Mouse (Mus musculus): ENCODE data around the gene Cog4. TPM values are rescaled to one million over a fixed set of nuclear protein-coding genes. Genes with fewer than 3 reads are reported as not detected.

Gene Cog4
- polyA plus RNA-seq, 1 experiment from 2014 or later: 83.8 TPM

- whole genome bisulfite sequencing: 95% methylated on average over 3 of the region's 3 CpGs
- Histone ChIP-seq H3K4me3 (no peak overlapping the region), H3K27me3 (no peaks in the 10 kb centered on the region), H3K4me2 (no peak overlapping the region), H3K36me3 (peaks cover 74% of the 10 kb centered on the region), H3K9me3 (no peaks in the 10 kb centered on the region), H3K27ac (no peak overlapping the region), H3K4me1 (peaks cover 25% of the 10 kb centered on the region), H3K9ac (no peak overlapping the region)
- ATAC-seq (ENCODE audit: insufficient number of reproducible peaks, insufficient read depth, low FRiP score, low TSS enrichment, low read depth): no peak
These were observed 35.3 kb upstream of the Cog4 start for GRCm38 (mm10) chr8:110811116-110811515.

GRCm38 (mm10) chr8:110811793-110812192, 34.6 kb upstream of the Cog4 start:
- Histone ChIP-seq H3K4me1 (peaks cover 25% of the 10 kb centered on the region), H3K36me3 (peaks cover 80% of the 10 kb centered on the region), H3K27me3 (no peaks in the 10 kb centered on the region), H3K9me3 (no peaks in the 10 kb centered on the region), H3K4me2 (no peak overlapping the region), H3K4me3 (no peak overlapping the region), H3K9ac (no peak overlapping the region), H3K27ac (no peak overlapping the region)
- WGBS: 93% methylated on average over 7 of the region's 7 CpGs
- ATAC-seq (ENCODE audit: insufficient number of reproducible peaks, insufficient read depth, low FRiP score, low TSS enrichment, low read depth): no peak

GRCm38 (mm10) chr8:110812349-110813080, 33.9 kb upstream of the Cog4 start:
- Histone ChIP-seq H3K4me3 (no peak overlapping the region), H3K9ac (no peak overlapping the region), H3K4me1 (peaks cover 21% of the 10 kb centered on the region), H3K36me3 (peaks cover 88% of the 10 kb centered on the region), H3K27ac (no peak overlapping the region), H3K27me3 (no peaks in the 10 kb centered on the region), H3K4me2 (no peak overlapping the region), H3K9me3 (no peaks in the 10 kb centered on the region)
- no peak for ATAC-seq (ENCODE audit: insufficient number of reproducible peaks, insufficient read depth, low FRiP score, low TSS enrichment, low read depth)
- 94% methylated on average over 7 of the region's 7 CpGs for WGBS

GRCm38 (mm10) chr8:110813081-110813812, 33.2 kb upstream of the Cog4 start:
- 88% methylated on average over 7 of the region's 7 CpGs for WGBS
- ATAC-seq (ENCODE audit: insufficient number of reproducible peaks, insufficient read depth, low FRiP score, low TSS enrichment, low read depth): no peak

GRCm38 (mm10) chr8:110815308-110815707, 31.1 kb upstream of the Cog4 start:
- no peak for ATAC-seq (ENCODE audit: insufficient number of reproducible peaks, insufficient read depth, low FRiP score, low TSS enrichment, low read depth)
- no peaks in the 10 kb centered on the region for H3K4me1 ChIP-seq
- H3K27me3 ChIP-seq: no peaks in the 10 kb centered on the region
- peaks cover 98% of the 10 kb centered on the region for H3K36me3 ChIP-seq
- H3K27ac ChIP-seq: no peak overlapping the region
- no peaks in the 10 kb centered on the region for H3K9me3 ChIP-seq
- WGBS: 65% methylated on average over 3 of the region's 3 CpGs
- H3K4me2 ChIP-seq: no peak overlapping the region
- H3K4me3 ChIP-seq: no peak overlapping the region
- H3K9ac ChIP-seq: no peak overlapping the region

More at GRCm38 (mm10) chr8:110813081-110813812, 33.2 kb upstream of the Cog4 start:
- no peak overlapping the region for H3K9ac ChIP-seq
- H3K4me1 ChIP-seq: peaks cover 14% of the 10 kb centered on the region
- H3K9me3 ChIP-seq: no peaks in the 10 kb centered on the region
- no peaks in the 10 kb centered on the region for H3K27me3 ChIP-seq
- no peak overlapping the region for H3K4me3 ChIP-seq
- H3K4me2 ChIP-seq: no peak overlapping the region
- H3K27ac ChIP-seq: no peak overlapping the region
- H3K36me3 ChIP-seq: peaks cover 95% of the 10 kb centered on the region

- ATAC-seq (ENCODE audit: insufficient number of reproducible peaks, insufficient read depth, low FRiP score, low TSS enrichment, low read depth): no peak
- Histone ChIP-seq H3K9ac (no peak overlapping the region), H3K4me2 (no peak overlapping the region), H3K27ac (no peak overlapping the region), H3K36me3 (peaks cover 98% of the 10 kb centered on the region), H3K4me1 (no peaks in the 10 kb centered on the region), H3K4me3 (no peak overlapping the region), H3K27me3 (no peaks in the 10 kb centered on the region), H3K9me3 (no peaks in the 10 kb centered on the region)
- WGBS: 95% methylated on average over 1 of the region's 1 CpGs
These were observed 29.4 kb upstream of the Cog4 start for GRCm38 (mm10) chr8:110816990-110817389.

- Histone ChIP-seq H3K4me1 (no peaks in the 10 kb centered on the region), H3K4me3 (no peak overlapping the region), H3K4me2 (no peak overlapping the region), H3K9me3 (no peaks in the 10 kb centered on the region), H3K27me3 (no peaks in the 10 kb centered on the region), H3K36me3 (peaks cover 98% of the 10 kb centered on the region), H3K9ac (no peak overlapping the region), H3K27ac (no peak overlapping the region)
- whole genome bisulfite sequencing: 79% methylated on average over 3 of the region's 3 CpGs
- ATAC-seq (ENCODE audit: insufficient number of reproducible peaks, insufficient read depth, low FRiP score, low TSS enrichment, low read depth): no peak
These were observed 27.8 kb upstream of the Cog4 start for GRCm38 (mm10) chr8:110818593-110818992.

- Histone ChIP-seq H3K27ac (no peak overlapping the region), H3K4me2 (no peak overlapping the region), H3K36me3 (peaks cover 97% of the 10 kb centered on the region), H3K9ac (no peak overlapping the region), H3K4me1 (no peaks in the 10 kb centered on the region), H3K4me3 (no peak overlapping the region), H3K27me3 (no peaks in the 10 kb centered on the region), H3K9me3 (no peaks in the 10 kb centered on the region)
- 92% methylated on average over 2 of the region's 2 CpGs for WGBS
- ATAC-seq (ENCODE audit: insufficient number of reproducible peaks, insufficient read depth, low FRiP score, low TSS enrichment, low read depth): no peak
These were observed 26.1 kb upstream of the Cog4 start for GRCm38 (mm10) chr8:110820257-110820656.

- Histone ChIP-seq H3K9me3 (no peaks in the 10 kb centered on the region), H3K4me3 (no peak overlapping the region), H3K27me3 (no peaks in the 10 kb centered on the region), H3K27ac (no peak overlapping the region), H3K36me3 (peaks cover 96% of the 10 kb centered on the region), H3K9ac (no peak overlapping the region), H3K4me2 (no peak overlapping the region), H3K4me1 (no peaks in the 10 kb centered on the region)
- ATAC-seq (ENCODE audit: insufficient number of reproducible peaks, insufficient read depth, low FRiP score, low TSS enrichment, low read depth): no peak
- WGBS: 89% methylated on average over 3 of the region's 3 CpGs
These were observed 24.4 kb upstream of the Cog4 start for GRCm38 (mm10) chr8:110821960-110822359.

GRCm38 (mm10) chr8:110824861-110825260, 21.5 kb upstream of the Cog4 start:
- Histone ChIP-seq H3K4me2 (no peak overlapping the region), H3K27me3 (no peaks in the 10 kb centered on the region), H3K9ac (no peak overlapping the region), H3K4me1 (no peaks in the 10 kb centered on the region), H3K27ac (no peak overlapping the region), H3K4me3 (no peak overlapping the region), H3K36me3 (peaks cover 97% of the 10 kb centered on the region), H3K9me3 (no peaks in the 10 kb centered on the region)
- no peak for ATAC-seq (ENCODE audit: insufficient number of reproducible peaks, insufficient read depth, low FRiP score, low TSS enrichment, low read depth)
- 87% methylated on average over 1 of the region's 1 CpGs for WGBS

- Histone ChIP-seq H3K4me2 (no peak overlapping the region), H3K36me3 (peaks cover 93% of the 10 kb centered on the region), H3K9ac (no peak overlapping the region), H3K9me3 (no peaks in the 10 kb centered on the region), H3K27me3 (no peaks in the 10 kb centered on the region), H3K4me3 (no peak overlapping the region), H3K27ac (no peak overlapping the region), H3K4me1 (no peaks in the 10 kb centered on the region)
- ATAC-seq (ENCODE audit: insufficient number of reproducible peaks, insufficient read depth, low FRiP score, low TSS enrichment, low read depth): no peak
- WGBS: 75% methylated on average over 3 of the region's 3 CpGs
These were observed 17.9 kb upstream of the Cog4 start for GRCm38 (mm10) chr8:110828511-110828910.

- no peak for ATAC-seq (ENCODE audit: insufficient number of reproducible peaks, insufficient read depth, low FRiP score, low TSS enrichment, low read depth)
- no peaks in the 10 kb centered on the region for H3K9me3 ChIP-seq
- 87% methylated on average over 3 of the region's 3 CpGs for WGBS
- no peak overlapping the region for H3K4me3 ChIP-seq
- peaks cover 94% of the 10 kb centered on the region for H3K36me3 ChIP-seq
- no peak overlapping the region for H3K27ac ChIP-seq
- H3K4me1 ChIP-seq: no peaks in the 10 kb centered on the region
- H3K9ac ChIP-seq: no peak overlapping the region
- H3K27me3 ChIP-seq: no peaks in the 10 kb centered on the region
- H3K4me2 ChIP-seq: no peak overlapping the region
These were observed 14.4 kb upstream of the Cog4 start for GRCm38 (mm10) chr8:110831956-110832355.

Data from embryonic facial prominence, embryonic 13.5 days (tissue).